Mouse (Mus musculus) R1 (cell line): Measurements from ENCODE around the gene Efcab6.
A peak's percentile ranks its signal among the peaks of the same experiment; 100 is the strongest.

Experiments
- DNase-seq: peaks from one replicate; pipeline ENCODE4 v3.0.0-alpha.2; 2018; ENCODE audit warnings: low read depth, low spot score

The Efcab6 gene

GRCm38 (mm10) chr15:83977108-83977507 is 88.1 kb downstream of the Efcab6 start:
- DNase-seq: peak; percentile 54

DNA sequence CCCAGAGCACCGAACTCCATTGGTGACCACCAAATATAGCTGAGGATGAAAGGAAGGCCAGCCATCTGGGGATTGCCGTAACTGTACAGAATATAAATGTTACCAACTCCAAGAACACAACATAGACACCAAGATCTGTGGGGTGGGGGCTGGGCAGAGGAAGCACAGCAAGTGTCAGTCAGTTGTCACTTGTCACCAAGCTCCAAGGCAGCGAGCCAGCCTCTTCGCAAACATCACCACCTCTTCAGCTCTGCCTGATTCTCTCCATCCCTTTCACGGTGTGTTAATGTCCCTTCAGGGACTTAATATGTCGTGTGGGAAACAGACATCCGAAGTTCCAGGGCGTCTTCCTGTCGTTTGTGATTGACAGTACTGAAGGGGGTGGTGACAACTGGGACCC is 93.0 kb downstream of the Efcab6 start:
- DNase-seq: no peak

- DNase-seq: no peak
These were observed 97.4 kb downstream of the Efcab6 start for GRCm38 (mm10) chr15:83967802-83968201.

GRCm38 (mm10) chr15:83965126-83965525 is 100.1 kb downstream of the Efcab6 start:
- no peak for DNase-seq

GRCm38 (mm10) chr15:83958376-83958775 is 106.8 kb downstream of the Efcab6 start:
- DNase-seq: no peak

- no peak for DNase-seq
These were observed 108.2 kb downstream of the Efcab6 start for GRCm38 (mm10) chr15:83956996-83957395.

GRCm38 (mm10) chr15:83955948-83956707 is 109.1 kb downstream of the Efcab6 start:
- no peak for DNase-seq

DNA sequence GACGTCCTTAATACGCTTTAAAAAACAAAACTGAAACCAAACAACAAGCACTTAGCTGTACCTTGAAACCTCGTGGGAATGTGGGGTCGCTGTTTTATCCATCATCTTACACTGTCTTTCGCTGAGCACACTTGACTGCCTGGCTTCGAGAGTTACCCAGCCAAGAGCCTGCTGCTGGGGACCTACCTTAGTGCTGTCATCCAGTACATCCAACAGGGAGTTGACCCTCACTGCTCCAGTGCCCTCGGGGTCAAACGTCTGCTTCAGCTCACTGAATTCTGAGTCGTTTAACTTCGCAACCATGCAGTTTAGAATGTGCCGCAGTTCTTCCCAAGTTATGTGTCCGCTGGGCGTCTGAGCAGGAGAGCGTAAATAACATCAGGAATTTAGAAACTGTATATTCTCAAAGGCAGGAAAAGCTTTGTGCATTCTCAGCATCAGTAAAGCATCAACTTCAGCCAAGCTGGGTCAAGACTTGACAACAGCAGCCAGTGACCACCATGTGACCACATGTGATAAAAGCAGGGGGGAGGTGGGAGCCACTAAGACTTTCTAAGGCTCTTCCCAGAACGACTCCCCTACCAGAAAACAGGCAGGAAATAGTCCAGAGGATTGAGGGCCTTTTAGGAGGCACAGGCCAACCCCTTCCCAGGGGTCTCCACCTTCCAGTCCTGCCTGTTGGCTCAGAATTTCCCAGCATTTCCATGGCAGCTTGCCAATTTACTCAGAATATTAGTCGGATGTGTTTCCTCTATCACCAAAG is 115.3 kb downstream of the Efcab6 start:
- DNase-seq: no peak

GRCm38 (mm10) chr15:83939703-83940102 is 125.5 kb downstream of the Efcab6 start:
- DNase-seq: no peak

DNA sequence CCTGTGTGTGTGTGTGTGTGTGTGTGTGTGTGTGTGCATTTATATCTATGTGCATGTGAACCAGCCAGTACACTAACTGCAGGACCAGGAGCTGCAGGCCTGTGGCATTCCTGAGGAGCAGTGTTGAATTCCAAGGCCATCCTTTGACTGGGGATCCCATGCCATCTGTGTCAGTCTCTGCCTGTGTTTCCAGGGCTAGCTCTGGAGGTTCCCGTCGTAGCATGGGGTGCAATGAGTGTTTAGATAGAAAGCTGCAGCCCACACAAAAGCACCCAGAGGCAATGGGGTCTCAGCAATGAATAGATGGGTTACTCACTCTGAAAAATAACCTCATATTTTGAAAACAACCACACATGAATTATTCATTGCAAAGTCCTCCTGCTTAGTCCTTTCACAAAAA is 126.7 kb downstream of the Efcab6 start:
- DNase-seq: no peak

- DNase-seq: no peak
These were observed 128.7 kb downstream of the Efcab6 start for GRCm38 (mm10) chr15:83936506-83936905.

- DNase-seq: no peak
These were observed 130.4 kb downstream of the Efcab6 start for GRCm38 (mm10) chr15:83934816-83935215.

GRCm38 (mm10) chr15:83925338-83925737 is 139.8 kb downstream of the Efcab6 start:
- DNase-seq: no peak

GRCm38 (mm10) chr15:83924656-83925055 is 140.5 kb downstream of the Efcab6 start:
- DNase-seq: peak; percentile 47

GRCm38 (mm10) chr15:83915376-83915775 is 149.8 kb downstream of the Efcab6 start:
- no peak for DNase-seq

DNA sequence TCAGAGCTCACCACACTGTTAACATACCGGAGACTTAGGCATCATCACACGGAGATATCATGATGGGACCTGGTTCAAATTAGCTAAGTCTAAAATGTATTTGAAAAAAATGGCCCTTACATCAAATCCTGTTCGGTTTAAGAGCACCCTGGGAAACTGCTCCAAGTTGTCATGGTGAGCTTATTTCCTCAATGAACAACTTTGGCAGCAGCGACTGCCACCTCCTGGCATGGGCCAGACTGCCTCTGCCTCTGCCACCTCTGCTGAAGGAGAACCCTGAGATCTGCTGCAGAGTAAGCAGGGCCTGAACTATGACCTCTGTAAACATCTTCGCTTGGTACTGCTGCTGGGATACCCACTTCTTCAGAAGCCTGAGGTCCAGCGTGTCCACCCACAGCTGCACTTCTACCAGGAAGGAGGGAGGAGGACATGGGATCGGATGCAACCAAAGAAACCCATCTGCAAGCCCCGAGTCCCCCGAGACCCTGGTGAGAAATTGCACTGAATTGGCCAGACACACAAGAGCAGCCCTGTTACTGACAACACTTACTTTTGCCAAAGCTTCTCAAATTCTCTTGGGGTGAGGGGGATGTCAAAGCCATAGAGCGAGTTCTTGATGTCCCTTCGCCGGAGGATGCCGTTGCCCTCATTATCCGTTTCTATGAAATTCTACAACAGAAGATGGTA is 152.0 kb downstream of the Efcab6 start:
- DNase-seq: no peak

- DNase-seq: no peak
These were observed 158.7 kb downstream of the Efcab6 start for GRCm38 (mm10) chr15:83906472-83906871.

GRCm38 (mm10) chr15:83897286-83897685 is 167.9 kb downstream of the Efcab6 start:
- DNase-seq: no peak

GRCm38 (mm10) chr15:83896011-83896410 is 169.2 kb downstream of the Efcab6 start:
- DNase-seq: peak; percentile 63

GRCm38 (mm10) chr15:83894261-83894660 is 170.9 kb downstream of the Efcab6 start:
- DNase-seq: no peak

DNA sequence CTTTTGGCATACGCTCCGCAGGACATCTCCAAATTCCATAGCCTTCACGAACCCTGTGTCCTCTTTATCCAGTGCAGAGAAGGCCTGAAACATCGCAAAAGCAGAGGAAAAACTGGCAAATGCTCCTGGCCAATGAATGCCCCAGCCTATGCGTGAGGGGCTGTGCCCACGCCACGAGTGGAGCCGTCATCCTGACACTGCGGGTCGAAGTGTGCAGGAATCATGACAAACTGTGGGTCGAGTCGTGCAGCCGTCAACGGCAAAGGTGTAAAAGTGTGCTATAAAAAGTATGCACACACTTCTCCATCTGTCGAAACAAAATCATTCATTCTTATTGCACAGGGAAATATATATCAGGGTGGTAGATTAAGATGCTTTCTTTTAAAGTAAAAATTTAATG is 172.3 kb downstream of the Efcab6 start:
- no peak for DNase-seq

- no peak for DNase-seq
These were observed 180.9 kb downstream of the Efcab6 start for GRCm38 (mm10) chr15:83884291-83884690.
